Mouse (Mus musculus): ENCODE measurements around the gene Sp1.

DNA sequence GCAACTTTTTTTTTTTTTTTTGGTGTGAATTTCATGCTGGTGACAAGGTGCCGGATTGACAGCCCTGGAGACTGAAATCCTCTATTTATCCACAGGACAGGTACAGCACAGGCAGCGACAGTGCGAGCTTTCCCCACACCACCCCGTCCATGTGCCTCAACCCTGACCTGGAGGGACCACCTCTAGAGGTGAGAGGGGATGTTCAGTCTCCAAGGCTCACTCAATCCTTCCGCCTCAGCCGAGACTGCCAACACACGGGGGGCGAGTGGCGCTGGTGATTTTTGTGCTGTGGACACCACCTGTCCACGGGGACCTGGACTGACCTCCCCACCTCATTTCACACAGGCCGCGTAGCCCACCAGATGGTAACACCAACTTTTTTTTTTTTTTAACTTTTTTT lies 79.9 kb downstream of the Sp1 start:
- no peak for TF ChIP-seq CTCF (conservative IDR thresholded peaks at IDR 0.05; ENCODE audit: low read length)
- TF ChIP-seq NANOG (IDR thresholded peaks at IDR 0.05; ENCODE audit: borderline replicate concordance, low read length) = no peak

Data from E14TG2a.4 (cell line).